Mouse (Mus musculus) kidney, postnatal 25 days (tissue): ENCODE data around the gene Clmn.

Experiments used
- DNase-seq, 2 experiments: peaks; one replicate each; pipeline ENCODE4 v3.0.0; 2021; ENCODE audit warnings: mixed read lengths in 2 of 2

Clmn gene

GRCm38 (mm10) chr12:104810923-104811443 lies 53.9 kb downstream of the Clmn start:
- DNase-seq = no peak

GRCm38 (mm10) chr12:104808421-104809067 lies 56.3 kb downstream of the Clmn start:
- DNase-seq = peak in 1 of 2 experiments; percentile 44

- no peak for DNase-seq
These were observed 58.0 kb downstream of the Clmn start for GRCm38 (mm10) chr12:104806680-104807375.

GRCm38 (mm10) chr12:104801494-104802260 lies 63.2 kb downstream of the Clmn start:
- DNase-seq = no peak

- DNase-seq = peak in 1 of 2 experiments; percentile 48
These were observed 65.5 kb downstream of the Clmn start for GRCm38 (mm10) chr12:104799365-104799764.

GRCm38 (mm10) chr12:104797905-104798304 lies 67.0 kb downstream of the Clmn start:
- no peak for DNase-seq

- DNase-seq = peak in 1 of 2 experiments; percentile 29
These were observed 68.1 kb downstream of the Clmn start for GRCm38 (mm10) chr12:104796635-104797378.

GRCm38 (mm10) chr12:104794957-104795356 lies 69.9 kb downstream of the Clmn start:
- DNase-seq = no peak

- no peak for DNase-seq
These were observed 71.4 kb downstream of the Clmn start for GRCm38 (mm10) chr12:104793486-104793885.

- DNase-seq = no peak
These were observed 87.3 kb downstream of the Clmn start for GRCm38 (mm10) chr12:104777603-104778002.

GRCm38 (mm10) chr12:104771941-104772340 lies 92.9 kb downstream of the Clmn start:
- no peak for DNase-seq

- no peak for DNase-seq
These were observed 95.6 kb downstream of the Clmn start for GRCm38 (mm10) chr12:104769201-104769785.

- peak in 1 of 2 experiments; percentile 11 for DNase-seq
These were observed 97.7 kb downstream of the Clmn start for GRCm38 (mm10) chr12:104767183-104767582.

GRCm38 (mm10) chr12:104765761-104766160 lies 99.1 kb downstream of the Clmn start:
- no peak for DNase-seq

- DNase-seq = no peak
These were observed 99.8 kb downstream of the Clmn start for GRCm38 (mm10) chr12:104765116-104765515.

- no peak for DNase-seq
These were observed 101.0 kb downstream of the Clmn start for GRCm38 (mm10) chr12:104763918-104764317.

- DNase-seq = no peak
These were observed 103.5 kb downstream of the Clmn start for GRCm38 (mm10) chr12:104761411-104761810.

GRCm38 (mm10) chr12:104758066-104758465 lies 106.8 kb downstream of the Clmn start:
- DNase-seq = no peak

- DNase-seq = no peak
These were observed 111.2 kb downstream of the Clmn start for GRCm38 (mm10) chr12:104753686-104754085.

- DNase-seq = peak; percentile 97 to 99
These were observed 112.8 kb downstream of the Clmn start, which contains the start of gene Dicer1 for GRCm38 (mm10) chr12:104751814-104752765. Dicer1 (minus strand) TSS chr12:104751952.

GRCm38 (mm10) chr12:104751331-104751813 lies 113.5 kb downstream of the Clmn start:
- DNase-seq = peak in 1 of 2 experiments; percentile 30
